Mouse (Mus musculus): ENCODE results near the gene Fam83c.
"Not testable (repeated sequence)": the region's sequence is repeated elsewhere in the genome, so short reads cannot be mapped to it uniquely, and the experiment has no call there.

GRCm38 (mm10) chr2:155832087-155832486, 2.6 kb downstream of the Fam83c start:
- not testable (repeated sequence) for TF ChIP-seq UBTF (IDR thresholded peaks at IDR 0.05; ENCODE audit: borderline replicate concordance, insufficient read depth, low read depth, low read length); E2F4 (IDR thresholded peaks at IDR 0.05; ENCODE audit: borderline replicate concordance, low read depth, low read length); BHLHE40 (IDR thresholded peaks at IDR 0.05; ENCODE audit: borderline replicate concordance, low read depth, low read length); TAL1 (IDR thresholded peaks at IDR 0.05; ENCODE audit: low read length)

All from MEL (cell line).